Mouse (Mus musculus): ENCODE results near the gene Slc22a23. TPM values are rescaled to one million over a fixed set of nuclear protein-coding genes. Genes with fewer than 3 reads are reported as not detected.

Slc22a23 gene
- polyA plus RNA-seq, 1 experiment = 12.7 TPM

DNA sequence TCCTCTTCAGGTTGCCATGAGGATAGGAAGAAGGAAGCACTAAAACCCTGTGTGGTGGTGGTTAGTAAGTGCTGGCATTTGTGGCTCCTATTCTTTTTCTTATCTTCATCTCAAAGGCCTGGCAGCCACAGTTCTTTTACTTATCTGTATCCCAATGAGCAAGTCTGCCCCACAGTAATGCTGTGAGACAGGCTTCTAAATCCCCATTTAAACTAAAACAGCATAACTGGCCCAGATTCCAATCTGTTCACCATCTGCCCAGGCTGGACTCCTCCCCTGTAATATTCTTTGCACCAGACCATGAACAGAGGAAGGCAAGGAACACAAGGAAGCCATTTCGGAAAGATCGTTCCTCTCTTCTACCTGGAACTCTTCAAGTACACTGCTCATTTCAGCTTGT lies 70.6 kb downstream of the Slc22a23 start:
- 95% methylated on average over 2 of the region's 2 CpGs for WGBS
- Histone ChIP-seq H3K27ac (ENCODE audit: control insufficient read depth, insufficient read depth, low read length) (no peak overlapping the region), H3K36me3 (ENCODE audit: control insufficient read depth, insufficient read depth, low read length) (no peaks in the 10 kb centered on the region), H3K27me3 (ENCODE audit: control insufficient read depth, insufficient read depth, low read length) (no peaks in the 10 kb centered on the region), H3K4me3 (ENCODE audit: control insufficient read depth, insufficient read depth, low read length) (no peak overlapping the region), H3K4me1 (replicated peaks; ENCODE audit: control insufficient read depth, insufficient read depth, low read length) (no peaks in the 10 kb centered on the region; the same call in 1 of the 2 replicates)
- no peak for TF ChIP-seq POLR2A (IDR thresholded peaks at IDR 0.05; ENCODE audit: control insufficient read depth, extremely low read depth, insufficient read depth, low read length, poor library complexity)
- TF ChIP-seq CTCF (IDR thresholded peaks at IDR 0.05; ENCODE audit: borderline replicate concordance, control insufficient read depth, extremely low read depth, insufficient read depth, low read length, poor library complexity) = no peak
- DNase-seq = no peak

- no peaks in the 10 kb centered on the region for H3K36me3 ChIP-seq (ENCODE audit: control insufficient read depth, insufficient read depth, low read length)
- no peak for TF ChIP-seq POLR2A (IDR thresholded peaks at IDR 0.05; ENCODE audit: control insufficient read depth, extremely low read depth, insufficient read depth, low read length, poor library complexity)
- no peak overlapping the region for H3K4me3 ChIP-seq (ENCODE audit: control insufficient read depth, insufficient read depth, low read length)
- H3K27ac ChIP-seq (ENCODE audit: control insufficient read depth, insufficient read depth, low read length) = no peak overlapping the region
- no peaks in the 10 kb centered on the region for H3K27me3 ChIP-seq (ENCODE audit: control insufficient read depth, insufficient read depth, low read length)
- no peaks in the 10 kb centered on the region for H3K4me1 ChIP-seq (replicated peaks; ENCODE audit: control insufficient read depth, insufficient read depth, low read length)
- WGBS = 89% methylated on average over 8 of the region's 8 CpGs
- DNase-seq = no peak
Measured at GRCm38 (mm10) chr13:34272275-34273054, 72.5 kb downstream of the Slc22a23 start.

DNA sequence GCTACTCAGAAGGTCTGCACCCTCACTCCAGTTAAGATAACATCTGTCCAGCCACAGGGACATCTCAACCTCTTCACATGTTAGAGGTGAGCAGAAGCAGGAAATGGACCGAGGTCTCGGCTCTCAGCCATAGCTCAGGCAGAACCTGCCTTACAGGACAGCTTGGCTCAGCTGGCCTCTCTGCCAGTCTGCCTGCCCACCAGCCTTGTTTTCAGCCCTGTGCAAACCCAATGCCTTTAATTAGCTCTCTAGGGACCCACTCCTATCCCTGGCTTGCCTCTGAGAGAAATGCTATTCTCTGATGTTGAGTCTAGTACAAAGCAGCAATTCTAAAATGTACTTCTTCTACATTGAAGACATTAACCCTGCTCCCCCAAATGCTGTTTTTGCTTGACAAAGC lies 73.3 kb downstream of the Slc22a23 start:
- H3K36me3 ChIP-seq (ENCODE audit: control insufficient read depth, insufficient read depth, low read length) = no peaks in the 10 kb centered on the region
- H3K4me3 ChIP-seq (ENCODE audit: control insufficient read depth, insufficient read depth, low read length) = no peak overlapping the region
- H3K27me3 ChIP-seq (ENCODE audit: control insufficient read depth, insufficient read depth, low read length) = no peaks in the 10 kb centered on the region
- no peak for TF ChIP-seq CTCF (IDR thresholded peaks at IDR 0.05; ENCODE audit: borderline replicate concordance, control insufficient read depth, extremely low read depth, insufficient read depth, low read length, poor library complexity)
- TF ChIP-seq POLR2A (IDR thresholded peaks at IDR 0.05; ENCODE audit: control insufficient read depth, extremely low read depth, insufficient read depth, low read length, poor library complexity) = no peak
- H3K4me1 ChIP-seq (replicated peaks; ENCODE audit: control insufficient read depth, insufficient read depth, low read length) = no peaks in the 10 kb centered on the region
- no peak overlapping the region for H3K27ac ChIP-seq (ENCODE audit: control insufficient read depth, insufficient read depth, low read length)
- WGBS = 65% methylated on average over 2 of the region's 2 CpGs
- no peak for DNase-seq

GRCm38 (mm10) chr13:34270886-34271602 lies 73.9 kb downstream of the Slc22a23 start:
- Histone ChIP-seq H3K36me3 (ENCODE audit: control insufficient read depth, insufficient read depth, low read length) (no peaks in the 10 kb centered on the region), H3K4me3 (ENCODE audit: control insufficient read depth, insufficient read depth, low read length) (no peak overlapping the region), H3K4me1 (replicated peaks; ENCODE audit: control insufficient read depth, insufficient read depth, low read length) (no peaks in the 10 kb centered on the region), H3K27ac (ENCODE audit: control insufficient read depth, insufficient read depth, low read length) (no peak overlapping the region), H3K27me3 (ENCODE audit: control insufficient read depth, insufficient read depth, low read length) (no peaks in the 10 kb centered on the region)
- WGBS = 87% methylated on average over 5 of the region's 5 CpGs
- no peak for TF ChIP-seq CTCF (IDR thresholded peaks at IDR 0.05; ENCODE audit: borderline replicate concordance, control insufficient read depth, extremely low read depth, insufficient read depth, low read length, poor library complexity)
- no peak for TF ChIP-seq POLR2A (IDR thresholded peaks at IDR 0.05; ENCODE audit: control insufficient read depth, extremely low read depth, insufficient read depth, low read length, poor library complexity)
- DNase-seq = no peak

GRCm38 (mm10) chr13:34269376-34269991 lies 75.5 kb downstream of the Slc22a23 start:
- Histone ChIP-seq H3K27me3 (ENCODE audit: control insufficient read depth, insufficient read depth, low read length) (no peaks in the 10 kb centered on the region), H3K27ac (ENCODE audit: control insufficient read depth, insufficient read depth, low read length) (no peak overlapping the region), H3K36me3 (ENCODE audit: control insufficient read depth, insufficient read depth, low read length) (no peaks in the 10 kb centered on the region), H3K4me3 (ENCODE audit: control insufficient read depth, insufficient read depth, low read length) (no peak overlapping the region), H3K4me1 (replicated peaks; ENCODE audit: control insufficient read depth, insufficient read depth, low read length) (no peaks in the 10 kb centered on the region)
- DNase-seq = no peak
- WGBS = 89% methylated on average over 2 of the region's 2 CpGs
- TF ChIP-seq POLR2A (IDR thresholded peaks at IDR 0.05; ENCODE audit: control insufficient read depth, extremely low read depth, insufficient read depth, low read length, poor library complexity) (no peak), CTCF (IDR thresholded peaks at IDR 0.05; ENCODE audit: borderline replicate concordance, control insufficient read depth, extremely low read depth, insufficient read depth, low read length, poor library complexity) (no peak)

- WGBS = 94% methylated on average over 8 of the region's 8 CpGs
Measured at GRCm38 (mm10) chr13:34266942-34267660, 77.9 kb downstream of the Slc22a23 start.

More at GRCm38 (mm10) chr13:34266942-34267660, 77.9 kb downstream of the Slc22a23 start:
- Histone ChIP-seq H3K4me3 (ENCODE audit: control insufficient read depth, insufficient read depth, low read length) (no peak overlapping the region), H3K36me3 (ENCODE audit: control insufficient read depth, insufficient read depth, low read length) (no peaks in the 10 kb centered on the region), H3K4me1 (replicated peaks; ENCODE audit: control insufficient read depth, insufficient read depth, low read length) (no peaks in the 10 kb centered on the region), H3K27me3 (ENCODE audit: control insufficient read depth, insufficient read depth, low read length) (no peaks in the 10 kb centered on the region), H3K27ac (ENCODE audit: control insufficient read depth, insufficient read depth, low read length) (no peak overlapping the region)
- DNase-seq = no peak
- no peak for TF ChIP-seq POLR2A (IDR thresholded peaks at IDR 0.05; ENCODE audit: control insufficient read depth, extremely low read depth, insufficient read depth, low read length, poor library complexity)
- TF ChIP-seq CTCF (IDR thresholded peaks at IDR 0.05; ENCODE audit: borderline replicate concordance, control insufficient read depth, extremely low read depth, insufficient read depth, low read length, poor library complexity) = no peak

Data from thymus, adult 2 months (tissue).